Mouse (Mus musculus): ENCODE results near the gene Podxl2.

DNA sequence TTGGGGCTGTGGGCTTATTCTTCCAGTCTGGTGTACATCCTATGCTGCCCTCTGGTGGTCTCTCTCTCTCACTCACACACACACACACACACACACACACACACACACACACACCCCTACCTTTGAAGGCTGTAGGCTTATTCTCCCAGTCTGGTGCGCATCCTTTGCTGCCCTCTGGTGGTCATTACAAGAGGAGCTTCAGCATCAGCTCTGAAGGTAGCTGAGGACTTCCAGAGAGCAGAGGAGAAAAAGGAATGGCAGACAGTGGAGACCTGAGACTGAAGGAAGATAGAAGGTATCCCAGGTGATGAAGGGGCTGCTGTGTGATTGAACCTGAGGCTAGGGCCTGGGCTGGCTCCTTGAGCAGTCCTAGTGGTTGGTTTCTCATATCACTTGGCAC lies 41.3 kb upstream of the Podxl2 start:
- no peak for TF ChIP-seq POLR2A (IDR thresholded peaks at IDR 0.05; ENCODE audit: borderline replicate concordance, insufficient read depth, low read length)
- peak; percentile 63; the same call in 1 of the 2 replicates for TF ChIP-seq CTCF (IDR thresholded peaks at IDR 0.05; ENCODE audit: borderline replicate concordance, insufficient read depth, low read depth, low read length)

Data from cerebellum, adult 2 months (tissue).